Mouse (Mus musculus) midbrain, embryonic 15.5 days (tissue): ENCODE data around the gene Dusp8. TPM values are rescaled to one million over a fixed set of nuclear protein-coding genes. Genes with fewer than 3 reads are reported as not detected.

ENCODE experiments used
- ATAC-seq: fragments of 200-750 bp; cut with Nextera tagmentation; replicated peaks from 2 replicates; pipeline ENCODE4 v1.8.0; 2017; ENCODE audit warnings: moderate TSS enrichment
- H3K27ac ChIP-seq: fragments of 300-500 bp; sonication (generic); 2 replicates; pipeline ENCODE4 v1.5.1; 2015; ENCODE audit warnings: mild to moderate bottlenecking, inconsistent platforms
- H3K27me3 ChIP-seq: fragments of 300-500 bp; sonication (generic); replicated peaks from 2 replicates; pipeline ENCODE4 v1.6.1; 2015; ENCODE audit warnings: inconsistent platforms
- H3K36me3 ChIP-seq: fragments of 300-500 bp; sonication (generic); replicated peaks from 2 replicates; pipeline ENCODE4 v1.6.1; 2015; ENCODE audit warnings: inconsistent platforms
- H3K4me1 ChIP-seq: fragments of 300-500 bp; sonication (generic); 2 replicates; pipeline ENCODE4 v1.6.1; 2015; ENCODE audit warnings: inconsistent platforms
- H3K4me2 ChIP-seq: fragments of 300-500 bp; sonication (generic); 2 replicates; pipeline ENCODE4 v1.6.1; 2015; ENCODE audit warnings: inconsistent platforms, mild to moderate bottlenecking, moderate library complexity
- H3K4me3 ChIP-seq: fragments of 300-500 bp; sonication (generic); 2 replicates; pipeline ENCODE4 v1.5.1; 2015; ENCODE audit warnings: mild to moderate bottlenecking, inconsistent platforms
- H3K9ac ChIP-seq: fragments of 300-500 bp; sonication (generic); 2 replicates; pipeline ENCODE4 v1.6.1; 2015; ENCODE audit warnings: mild to moderate bottlenecking, inconsistent platforms
- H3K9me3 ChIP-seq: fragments of 300-500 bp; sonication (generic); 2 replicates; pipeline ENCODE4 v1.6.1; 2016; ENCODE audit warnings: inconsistent platforms
- WGBS: fragments of 180-500 bp; shearing (Covaris S2); methylation state at CpG from one replicate; pipeline ENCODE4 v1.1.7; 2015; ENCODE audit warnings: mixed read lengths; 5-methylcytosine and 5-hydroxymethylcytosine counted together
- polyA plus RNA-seq: library from polyadenylated mRNA; unstranded; fragments of >200 nt; fragmentation: Nextera tagmentation; extraction: Ambion mirVana; gene quantifications from 2 replicates; pipeline ENCODE4 v1.2.1, GENCODE M21; 2015

Dusp8 gene
- polyA plus RNA-seq, 1 experiment from 2014 or later: 135 TPM

GRCm38 (mm10) chr7:142060931-142061565 lies 34.6 kb downstream of the Dusp8 start, which contains the start of gene Mob2:
Gene Mob2 (minus strand): TSS chr7:142061065.
- Histone ChIP-seq H3K9ac (peak within 1 kb of the TSS; percentile 89), H3K27ac (peak within 1 kb of the TSS; percentile 81), H3K9me3 (no peaks in the 10 kb centered on the region), H3K27me3 (no peaks in the 10 kb centered on the region), H3K4me2 (peak within 1 kb of the TSS; percentile 96), H3K4me1 (peaks cover 21% of the 10 kb centered on the region), H3K4me3 (peak within 1 kb of the TSS; percentile 99), H3K36me3 (no peaks in the 10 kb centered on the region)
- peak; percentile 97 for ATAC-seq
- WGBS: under 1% methylated on average over 48 of the region's 49 CpGs

GRCm38 (mm10) chr7:142060185-142060930 lies 35.3 kb downstream of the Dusp8 start:
- H3K4me3 ChIP-seq: peak overlapping the region; percentile 99
- no peaks in the 10 kb centered on the region for H3K36me3 ChIP-seq
- peak; percentile 37 for ATAC-seq
- peaks cover 21% of the 10 kb centered on the region for H3K4me1 ChIP-seq
- no peaks in the 10 kb centered on the region for H3K9me3 ChIP-seq
- peak overlapping the region; percentile 81 for H3K27ac ChIP-seq
- peak overlapping the region; percentile 96 for H3K4me2 ChIP-seq
- 2% methylated on average over 65 of the region's 66 CpGs for WGBS
- peak overlapping the region; percentile 89 for H3K9ac ChIP-seq
- no peaks in the 10 kb centered on the region for H3K27me3 ChIP-seq

- ATAC-seq: no peak
- no peaks in the 10 kb centered on the region for H3K27me3 ChIP-seq
- H3K9me3 ChIP-seq: no peaks in the 10 kb centered on the region
- H3K9ac ChIP-seq: no peak overlapping the region
- H3K36me3 ChIP-seq: no peaks in the 10 kb centered on the region
- no peak overlapping the region for H3K27ac ChIP-seq
- 70% methylated on average over 2 of the region's 2 CpGs for WGBS
- H3K4me3 ChIP-seq: no peak overlapping the region
- H3K4me1 ChIP-seq: peaks cover 21% of the 10 kb centered on the region
- H3K4me2 ChIP-seq: no peak overlapping the region
Measured at GRCm38 (mm10) chr7:142059024-142059423, 36.6 kb downstream of the Dusp8 start.

GRCm38 (mm10) chr7:142057121-142057520 lies 38.5 kb downstream of the Dusp8 start:
- no peak overlapping the region for H3K4me3 ChIP-seq
- H3K4me1 ChIP-seq: peaks cover 21% of the 10 kb centered on the region
- H3K27me3 ChIP-seq: no peaks in the 10 kb centered on the region
- no peaks in the 10 kb centered on the region for H3K36me3 ChIP-seq
- H3K9ac ChIP-seq: no peak overlapping the region
- no peak overlapping the region for H3K27ac ChIP-seq
- WGBS: 97% methylated on average over 1 of the region's 1 CpGs
- H3K9me3 ChIP-seq: no peaks in the 10 kb centered on the region
- ATAC-seq: no peak
- no peak overlapping the region for H3K4me2 ChIP-seq

GRCm38 (mm10) chr7:142056601-142057061 lies 39.0 kb downstream of the Dusp8 start:
- H3K4me1 ChIP-seq: peaks cover 20% of the 10 kb centered on the region

GRCm38 (mm10) chr7:142055431-142055830 lies 40.2 kb downstream of the Dusp8 start:
- H3K4me3 ChIP-seq: no peak overlapping the region
- no peak overlapping the region for H3K9ac ChIP-seq
- no peak overlapping the region for H3K27ac ChIP-seq
- no peaks in the 10 kb centered on the region for H3K36me3 ChIP-seq
- H3K4me2 ChIP-seq: no peak overlapping the region
- 93% methylated on average over 3 of the region's 3 CpGs for WGBS
- ATAC-seq: no peak
- H3K9me3 ChIP-seq: no peaks in the 10 kb centered on the region
- no peaks in the 10 kb centered on the region for H3K27me3 ChIP-seq
- H3K4me1 ChIP-seq: peaks cover 15% of the 10 kb centered on the region

More at GRCm38 (mm10) chr7:142056601-142057061, 39.0 kb downstream of the Dusp8 start:
- H3K27ac ChIP-seq: no peak overlapping the region
- H3K4me2 ChIP-seq: no peak overlapping the region
- H3K4me3 ChIP-seq: no peak overlapping the region
- no peak overlapping the region for H3K9ac ChIP-seq
- no peaks in the 10 kb centered on the region for H3K27me3 ChIP-seq
- no peaks in the 10 kb centered on the region for H3K36me3 ChIP-seq
- WGBS: 81% methylated on average over 1 of the region's 1 CpGs
- ATAC-seq: no peak
- H3K9me3 ChIP-seq: no peaks in the 10 kb centered on the region

- Histone ChIP-seq H3K4me2 (no peak overlapping the region), H3K36me3 (no peaks in the 10 kb centered on the region), H3K4me3 (no peak overlapping the region), H3K4me1 (no peaks in the 10 kb centered on the region), H3K27ac (no peak overlapping the region), H3K9me3 (no peaks in the 10 kb centered on the region), H3K9ac (no peak overlapping the region), H3K27me3 (no peaks in the 10 kb centered on the region)
- no peak for ATAC-seq
Measured at GRCm38 (mm10) chr7:142050536-142050935, 45.1 kb downstream of the Dusp8 start.

GRCm38 (mm10) chr7:142045932-142046331 lies 49.7 kb downstream of the Dusp8 start:
- H3K4me1 ChIP-seq: no peaks in the 10 kb centered on the region
- ATAC-seq: no peak
- no peak overlapping the region for H3K4me3 ChIP-seq
- H3K36me3 ChIP-seq: no peaks in the 10 kb centered on the region
- no peak overlapping the region for H3K4me2 ChIP-seq
- WGBS: 91% methylated on average over 1 of the region's 1 CpGs
- H3K9ac ChIP-seq: no peak overlapping the region
- H3K9me3 ChIP-seq: no peaks in the 10 kb centered on the region
- H3K27ac ChIP-seq: no peak overlapping the region
- H3K27me3 ChIP-seq: no peaks in the 10 kb centered on the region

GRCm38 (mm10) chr7:142045344-142045743 lies 50.3 kb downstream of the Dusp8 start:
- no peak overlapping the region for H3K27ac ChIP-seq
- H3K4me3 ChIP-seq: no peak overlapping the region
- H3K4me2 ChIP-seq: no peak overlapping the region
- 32% methylated on average over 2 of the region's 2 CpGs for WGBS
- H3K27me3 ChIP-seq: no peaks in the 10 kb centered on the region
- no peaks in the 10 kb centered on the region for H3K4me1 ChIP-seq
- no peak overlapping the region for H3K9ac ChIP-seq
- ATAC-seq: no peak
- no peaks in the 10 kb centered on the region for H3K36me3 ChIP-seq
- no peaks in the 10 kb centered on the region for H3K9me3 ChIP-seq

GRCm38 (mm10) chr7:142040756-142041155 lies 54.9 kb downstream of the Dusp8 start:
- H3K4me1 ChIP-seq: no peaks in the 10 kb centered on the region
- no peak overlapping the region for H3K27ac ChIP-seq
- H3K36me3 ChIP-seq: no peaks in the 10 kb centered on the region
- H3K27me3 ChIP-seq: no peaks in the 10 kb centered on the region
- ATAC-seq: no peak
- H3K4me3 ChIP-seq: no peak overlapping the region
- no peak overlapping the region for H3K4me2 ChIP-seq
- H3K9ac ChIP-seq: no peak overlapping the region
- H3K9me3 ChIP-seq: no peaks in the 10 kb centered on the region
- 94% methylated on average over 3 of the region's 3 CpGs for WGBS

GRCm38 (mm10) chr7:142037553-142038170 lies 58.0 kb downstream of the Dusp8 start:
- WGBS: 71% methylated on average over 4 of the region's 4 CpGs

GRCm38 (mm10) chr7:142035048-142035811 lies 60.4 kb downstream of the Dusp8 start:
- H3K9ac ChIP-seq: no peak overlapping the region
- no peak for ATAC-seq
- peaks cover 3% of the 10 kb centered on the region; the same call in 1 of the 2 replicates for H3K4me1 ChIP-seq
- H3K4me3 ChIP-seq: no peak overlapping the region
- H3K36me3 ChIP-seq: no peaks in the 10 kb centered on the region
- no peak overlapping the region for H3K27ac ChIP-seq
- WGBS: 73% methylated on average over 2 of the region's 2 CpGs
- H3K9me3 ChIP-seq: no peaks in the 10 kb centered on the region
- no peak overlapping the region for H3K4me2 ChIP-seq
- H3K27me3 ChIP-seq: no peaks in the 10 kb centered on the region

More at GRCm38 (mm10) chr7:142037553-142038170, 58.0 kb downstream of the Dusp8 start:
- H3K4me2 ChIP-seq: no peak overlapping the region
- no peak overlapping the region for H3K4me3 ChIP-seq
- no peaks in the 10 kb centered on the region for H3K36me3 ChIP-seq
- no peaks in the 10 kb centered on the region for H3K27me3 ChIP-seq
- no peak for ATAC-seq
- peaks cover 3% of the 10 kb centered on the region; the same call in 1 of the 2 replicates for H3K4me1 ChIP-seq
- no peak overlapping the region for H3K9ac ChIP-seq
- no peaks in the 10 kb centered on the region for H3K9me3 ChIP-seq
- no peak overlapping the region for H3K27ac ChIP-seq
